Mouse (Mus musculus) bone marrow, adult 2 months (tissue): ENCODE measurements at regions not wholly inside any gene's neighbourhood (a gene's known extent, or its start where the extent isn't known, plus 50 kb on each side); places are given as distances from the start of the nearest gene placed in this dataset.

Source experiments
- CTCF ChIP-seq: fragments of 200-500 bp; IDR thresholded peaks from 2 replicates; pipeline ENCODE4 v1.5.1; 2011; ENCODE audit warnings: low read length, control low read depth; ENCODE audit not compliant: control insufficient read depth, insufficient read depth
- POLR2A ChIP-seq: fragments of 200-500 bp; IDR thresholded peaks from 2 replicates; pipeline ENCODE4 v1.6.1; 2011; ENCODE audit warnings: low read depth, mild to moderate bottlenecking, control low read depth, low read length, borderline replicate concordance; ENCODE audit not compliant: control insufficient read depth

- TF ChIP-seq CTCF: no peak
- no peak for TF ChIP-seq POLR2A
Measured at GRCm38 (mm10) chr13:99765965-99766364, 134.9 kb downstream of the Cartpt start.
